Mouse (Mus musculus): Measurements from ENCODE around the gene Wdr31. TPM values are rescaled to one million over a fixed set of nuclear protein-coding genes. Genes with fewer than 3 reads are reported as not detected.

Wdr31 gene
- polyA plus RNA-seq, 1 experiment from 2014 or later, result 1.00 TPM

DNA sequence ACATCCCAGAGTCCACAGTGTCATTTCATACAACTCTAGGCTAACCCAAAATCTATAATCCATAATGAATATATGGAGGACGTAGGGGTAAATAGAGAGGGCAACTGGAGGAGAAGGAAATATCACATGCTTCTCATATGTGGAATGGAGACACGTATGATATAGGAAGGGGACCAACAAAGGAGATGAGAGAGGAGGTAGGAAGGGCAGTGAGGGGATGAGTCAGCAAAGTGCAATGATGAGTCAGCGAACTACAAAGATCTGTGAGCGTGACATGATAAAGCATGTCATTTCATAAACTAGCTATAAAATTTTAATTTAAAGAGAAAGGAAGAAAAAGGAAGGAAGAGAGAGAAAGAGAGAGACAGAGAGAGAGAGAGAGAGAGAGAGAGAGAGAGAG lies 39.2 kb downstream of the Wdr31 start:
- H3K4me2 ChIP-seq (ENCODE audit: low read depth, low read length), result no peak overlapping the region
- H3K36me3 ChIP-seq (replicated peaks; ENCODE audit: insufficient read depth, low read length), result no peaks in the 10 kb centered on the region
- DNase-seq (peak; percentile 43), ATAC-seq (peak; percentile 58)
- H3K4me3 ChIP-seq (ENCODE audit: low read depth, low read length), result no peak overlapping the region
- no peaks in the 10 kb centered on the region for H3K9me3 ChIP-seq (ENCODE audit: low read length)
- WGBS (ENCODE audit: insufficient replicate concordance), result 60% methylated on average over 4 of the region's 4 CpGs
- H3K27me3 ChIP-seq (ENCODE audit: insufficient read depth, low read length), result no peaks in the 10 kb centered on the region
- H3K9ac ChIP-seq (replicated peaks), result no peak overlapping the region
- TF ChIP-seq EP300 (IDR thresholded peaks at IDR 0.05; ENCODE audit: low read depth) (no peak), CTCF (IDR thresholded peaks at IDR 0.05; ENCODE audit: low read depth) (no peak)
- peaks cover 6% of the 10 kb centered on the region; the same call in 1 of the 2 replicates for H3K4me1 ChIP-seq (ENCODE audit: insufficient read depth)
- H3K27ac ChIP-seq (ENCODE audit: low read depth), result no peak overlapping the region

DNA sequence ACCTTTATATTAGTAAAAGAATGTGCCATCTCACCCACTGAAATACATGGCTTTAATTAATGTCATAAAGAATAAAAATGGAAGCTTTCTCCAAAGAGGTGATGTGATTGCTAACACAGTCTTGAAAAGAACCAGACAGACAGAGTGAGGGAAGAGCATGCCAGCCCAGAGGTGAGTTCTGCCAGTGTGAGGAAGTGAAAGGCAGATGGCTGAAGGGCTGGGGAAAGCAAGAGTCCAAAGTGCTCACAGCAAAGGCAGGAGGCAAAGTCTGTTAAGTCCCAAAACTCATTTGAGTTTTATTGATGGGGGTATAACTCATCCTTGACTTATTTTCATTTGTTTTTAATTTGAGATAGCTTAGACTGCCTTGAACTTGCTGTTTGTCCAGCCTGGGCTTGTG lies 40.0 kb downstream of the Wdr31 start:
- H3K27me3 ChIP-seq (ENCODE audit: insufficient read depth, low read length), result no peaks in the 10 kb centered on the region
- no peaks in the 10 kb centered on the region for H3K9me3 ChIP-seq (ENCODE audit: low read length)
- no peaks in the 10 kb centered on the region for H3K36me3 ChIP-seq (replicated peaks; ENCODE audit: insufficient read depth, low read length)
- no peak overlapping the region for H3K4me3 ChIP-seq (ENCODE audit: low read depth, low read length)
- ATAC-seq (no peak), DNase-seq (no peak)
- H3K4me1 ChIP-seq (ENCODE audit: insufficient read depth), result peaks cover 6% of the 10 kb centered on the region; the same call in 1 of the 2 replicates
- no peak overlapping the region for H3K27ac ChIP-seq (ENCODE audit: low read depth)
- H3K4me2 ChIP-seq (ENCODE audit: low read depth, low read length), result no peak overlapping the region
- H3K9ac ChIP-seq (replicated peaks), result no peak overlapping the region
- TF ChIP-seq EP300 (IDR thresholded peaks at IDR 0.05; ENCODE audit: low read depth) (no peak), CTCF (IDR thresholded peaks at IDR 0.05; ENCODE audit: low read depth) (no peak)

DNA sequence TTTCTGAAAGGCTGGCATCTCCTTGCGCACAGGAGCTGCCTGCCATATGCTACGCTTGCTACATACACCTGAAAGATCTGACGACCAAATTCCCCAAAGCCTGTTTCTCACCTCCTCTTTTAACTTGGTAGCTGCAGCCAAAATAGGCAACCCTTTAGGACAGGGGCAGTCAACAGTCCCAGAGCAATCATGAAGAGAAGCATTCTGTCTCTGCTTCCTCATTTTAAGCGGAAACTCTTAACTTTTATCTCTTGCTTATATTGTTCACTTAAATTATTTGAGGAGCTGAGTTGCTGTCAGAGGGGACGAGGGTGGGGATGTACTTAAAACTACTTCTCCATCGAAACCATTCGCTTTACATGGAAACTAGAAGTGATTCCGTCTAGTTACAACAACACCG lies 41.1 kb downstream of the Wdr31 start:
- H3K9me3 ChIP-seq (ENCODE audit: low read length), result no peaks in the 10 kb centered on the region
- no peak for TF ChIP-seq EP300 (IDR thresholded peaks at IDR 0.05; ENCODE audit: low read depth)
- no peak for TF ChIP-seq CTCF (IDR thresholded peaks at IDR 0.05; ENCODE audit: low read depth)
- no peak overlapping the region for H3K4me2 ChIP-seq (ENCODE audit: low read depth, low read length)
- no peak overlapping the region for H3K9ac ChIP-seq (replicated peaks)
- 78% methylated on average over 9 of the region's 9 CpGs for WGBS (ENCODE audit: insufficient replicate concordance)
- DNase-seq (no peak), ATAC-seq (no peak)
- H3K4me1 ChIP-seq (ENCODE audit: insufficient read depth), result peaks cover 6% of the 10 kb centered on the region; the same call in 1 of the 2 replicates
- no peaks in the 10 kb centered on the region for H3K27me3 ChIP-seq (ENCODE audit: insufficient read depth, low read length)
- no peak overlapping the region for H3K27ac ChIP-seq (ENCODE audit: low read depth)
- peaks cover 5% of the 10 kb centered on the region for H3K36me3 ChIP-seq (replicated peaks; ENCODE audit: insufficient read depth, low read length)
- no peak overlapping the region for H3K4me3 ChIP-seq (ENCODE audit: low read depth, low read length)

DNA sequence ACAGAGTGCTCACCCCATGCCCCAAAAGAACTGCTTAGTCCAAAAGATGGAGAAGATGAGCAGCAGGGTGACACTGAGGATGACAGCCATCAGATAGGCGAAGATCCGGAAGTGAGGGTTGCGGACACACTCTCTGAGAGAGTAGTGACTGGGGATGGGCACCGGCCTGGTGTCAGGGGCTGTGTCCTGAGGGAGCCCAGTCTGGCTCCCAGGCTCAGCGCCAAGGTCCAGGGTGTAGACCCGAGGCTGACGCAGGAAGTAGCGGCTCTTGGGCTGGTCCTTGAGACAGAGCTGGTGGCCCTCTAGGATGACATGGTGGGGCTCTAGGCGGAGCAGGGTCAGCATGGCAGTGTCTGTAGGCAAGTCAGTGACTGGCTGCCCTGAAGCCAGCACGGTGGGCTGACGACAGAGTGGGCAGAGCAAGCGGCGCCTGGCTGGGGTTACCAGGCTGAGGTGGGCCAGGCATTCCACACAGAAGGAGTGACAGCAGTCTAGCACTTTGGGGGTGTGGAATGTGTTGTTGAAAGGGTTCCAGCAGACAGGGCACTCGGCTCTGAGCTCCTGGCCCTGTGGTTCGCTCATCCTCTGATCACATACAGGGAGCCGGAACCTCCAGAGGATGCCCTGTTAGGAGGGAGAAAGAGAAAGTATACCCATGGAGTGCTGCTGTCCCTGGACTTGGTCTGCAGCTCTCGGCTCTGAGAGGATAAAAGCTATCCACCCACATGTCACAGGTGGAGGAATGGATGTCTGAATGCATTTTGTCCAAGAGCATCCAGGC lies 42.5 kb downstream of the Wdr31 start:
- DNase-seq, result no peak
- no peak overlapping the region for H3K4me3 ChIP-seq (ENCODE audit: low read depth, low read length)
- H3K27me3 ChIP-seq (ENCODE audit: insufficient read depth, low read length), result no peaks in the 10 kb centered on the region
- H3K4me1 ChIP-seq (ENCODE audit: insufficient read depth), result peaks cover 6% of the 10 kb centered on the region; the same call in 1 of the 2 replicates
- no peak for ATAC-seq
- WGBS (ENCODE audit: insufficient replicate concordance), result 66% methylated on average over 17 of the region's 17 CpGs
- peaks cover 16% of the 10 kb centered on the region for H3K36me3 ChIP-seq (replicated peaks; ENCODE audit: insufficient read depth, low read length)
- no peak for TF ChIP-seq EP300 (IDR thresholded peaks at IDR 0.05; ENCODE audit: low read depth)
- TF ChIP-seq CTCF (IDR thresholded peaks at IDR 0.05; ENCODE audit: low read depth), result no peak
- no peak overlapping the region for H3K4me2 ChIP-seq (ENCODE audit: low read depth, low read length)
- no peak overlapping the region for H3K9ac ChIP-seq (replicated peaks)
- no peak overlapping the region for H3K27ac ChIP-seq (ENCODE audit: low read depth)
- no peaks in the 10 kb centered on the region for H3K9me3 ChIP-seq (ENCODE audit: low read length)

DNA sequence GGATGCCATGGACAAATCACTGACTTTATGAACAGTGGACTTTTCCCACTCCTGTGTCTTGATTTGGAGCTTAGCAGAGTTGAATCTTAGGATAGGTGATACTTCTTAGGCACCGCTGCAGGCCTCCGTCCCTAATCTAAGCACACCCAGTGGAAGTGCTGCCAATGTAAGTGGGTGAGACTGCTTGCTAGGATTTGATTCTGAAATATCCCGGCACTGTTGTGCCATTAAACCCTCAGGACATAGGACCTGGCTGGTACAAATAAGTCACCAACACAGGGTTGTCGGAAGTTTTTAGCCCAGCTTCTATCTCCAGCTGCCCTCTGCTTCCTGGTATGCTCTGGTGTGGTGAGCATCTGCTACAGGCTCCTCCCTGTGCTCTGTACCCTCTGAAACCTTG lies 44.8 kb downstream of the Wdr31 start:
- H3K27me3 ChIP-seq (ENCODE audit: insufficient read depth, low read length), result no peaks in the 10 kb centered on the region
- no peaks in the 10 kb centered on the region for H3K9me3 ChIP-seq (ENCODE audit: low read length)
- no peak overlapping the region for H3K9ac ChIP-seq (replicated peaks)
- H3K4me1 ChIP-seq (ENCODE audit: insufficient read depth), result no peaks in the 10 kb centered on the region
- no peak for DNase-seq
- 86% methylated on average over 4 of the region's 4 CpGs for WGBS (ENCODE audit: insufficient replicate concordance)
- H3K4me2 ChIP-seq (ENCODE audit: low read depth, low read length), result no peak overlapping the region
- peaks cover 36% of the 10 kb centered on the region for H3K36me3 ChIP-seq (replicated peaks; ENCODE audit: insufficient read depth, low read length)
- no peak overlapping the region for H3K4me3 ChIP-seq (ENCODE audit: low read depth, low read length)
- H3K27ac ChIP-seq (ENCODE audit: low read depth), result no peak overlapping the region
- ATAC-seq, result no peak
- TF ChIP-seq EP300 (IDR thresholded peaks at IDR 0.05; ENCODE audit: low read depth), result no peak
- no peak for TF ChIP-seq CTCF (IDR thresholded peaks at IDR 0.05; ENCODE audit: low read depth)

DNA sequence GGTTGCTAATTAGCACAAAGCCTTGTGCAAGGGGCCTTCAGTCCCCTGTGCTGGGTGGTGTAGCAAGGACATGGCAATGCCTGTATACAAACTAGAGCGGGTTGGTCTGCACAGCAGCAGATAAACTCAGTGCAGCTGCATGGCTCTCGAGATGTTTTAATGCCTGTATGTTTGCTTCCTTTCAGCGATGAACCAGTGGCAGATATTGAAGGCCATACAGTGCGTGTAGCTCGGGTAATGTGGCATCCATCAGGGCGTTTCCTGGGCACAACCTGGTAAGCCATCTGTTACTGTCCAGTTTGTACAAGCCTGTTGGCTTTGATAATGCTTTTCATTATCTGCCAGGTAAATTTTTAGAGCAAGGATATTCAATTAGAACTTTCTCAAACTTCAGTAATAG lies 51.6 kb downstream of the Wdr31 start:
- DNase-seq (no peak), ATAC-seq (no peak)
- H3K4me3 ChIP-seq (ENCODE audit: low read depth, low read length), result no peak overlapping the region
- H3K27me3 ChIP-seq (ENCODE audit: insufficient read depth, low read length), result no peaks in the 10 kb centered on the region
- H3K4me1 ChIP-seq (ENCODE audit: insufficient read depth), result no peaks in the 10 kb centered on the region
- no peak for TF ChIP-seq EP300 (IDR thresholded peaks at IDR 0.05; ENCODE audit: low read depth)
- TF ChIP-seq CTCF (IDR thresholded peaks at IDR 0.05; ENCODE audit: low read depth), result no peak
- no peak overlapping the region for H3K4me2 ChIP-seq (ENCODE audit: low read depth, low read length)
- H3K9me3 ChIP-seq (ENCODE audit: low read length), result no peaks in the 10 kb centered on the region
- H3K9ac ChIP-seq (replicated peaks), result no peak overlapping the region
- no peak overlapping the region for H3K27ac ChIP-seq (ENCODE audit: low read depth)
- 90% methylated on average over 6 of the region's 6 CpGs for WGBS (ENCODE audit: insufficient replicate concordance)
- peaks cover 92% of the 10 kb centered on the region for H3K36me3 ChIP-seq (replicated peaks; ENCODE audit: insufficient read depth, low read length)

Data from liver, postnatal 0 days (tissue).